Mouse (Mus musculus) olfactory bulb, adult 2 months (tissue): ENCODE results near the gene Smg5.

ENCODE experiments used
- CTCF ChIP-seq: fragments of 200-500 bp; IDR thresholded peaks from 2 replicates; pipeline ENCODE4 v1.5.1; 2012; ENCODE audit warnings: low read depth, mild to moderate bottlenecking, low read length, moderate library complexity; ENCODE audit not compliant: insufficient read depth
- POLR2A ChIP-seq: fragments of 200-500 bp; IDR thresholded peaks from 2 replicates; pipeline ENCODE4 v1.6.1; 2012; ENCODE audit warnings: mild to moderate bottlenecking, low read depth, low read length, moderate library complexity; ENCODE audit not compliant: insufficient read depth

- no peak for TF ChIP-seq CTCF
- TF ChIP-seq POLR2A: no peak
Measured at GRCm38 (mm10) chr3:88407090-88407489, 71.0 kb downstream of the Smg5 start.
